Mouse (Mus musculus) E14TG2a.4 (cell line): ENCODE data around the gene Klhl2.

Experiments used
- H3K27me3 ChIP-seq: 2 replicates; pipeline ENCODE4 v1.6.1; 2014; ENCODE audit warnings: low read length, control low read depth; ENCODE audit not compliant: insufficient read depth
- H3K36me3 ChIP-seq: 2 replicates; pipeline ENCODE4 v1.6.1; 2014; ENCODE audit warnings: low read length, control low read depth; ENCODE audit not compliant: insufficient read depth
- H3K4me1 ChIP-seq: replicated peaks from 2 replicates; pipeline ENCODE4 v1.6.1; 2014; ENCODE audit warnings: low read depth, low read length, control low read depth
- H3K4me3 ChIP-seq: replicated peaks from 2 replicates; pipeline ENCODE4 v1.5.1; 2014; ENCODE audit warnings: mild to moderate bottlenecking, low read length
- H3K9me3 ChIP-seq: 2 replicates; pipeline ENCODE4 v1.6.1; 2014; ENCODE audit warnings: low read length, control low read depth
- CTCF ChIP-seq: conservative IDR thresholded peaks from 2 replicates; pipeline ENCODE4 v1.5.1; 2014; ENCODE audit warnings: low read length
- NANOG ChIP-seq: IDR thresholded peaks from 2 replicates; pipeline ENCODE4 v1.6.1; 2014; ENCODE audit warnings: borderline replicate concordance, low read length, mixed read lengths
- POU5F1 ChIP-seq: IDR thresholded peaks from 2 replicates; pipeline ENCODE4 v1.6.1; 2014; ENCODE audit warnings: low read length, borderline replicate concordance

Gene Klhl2

DNA sequence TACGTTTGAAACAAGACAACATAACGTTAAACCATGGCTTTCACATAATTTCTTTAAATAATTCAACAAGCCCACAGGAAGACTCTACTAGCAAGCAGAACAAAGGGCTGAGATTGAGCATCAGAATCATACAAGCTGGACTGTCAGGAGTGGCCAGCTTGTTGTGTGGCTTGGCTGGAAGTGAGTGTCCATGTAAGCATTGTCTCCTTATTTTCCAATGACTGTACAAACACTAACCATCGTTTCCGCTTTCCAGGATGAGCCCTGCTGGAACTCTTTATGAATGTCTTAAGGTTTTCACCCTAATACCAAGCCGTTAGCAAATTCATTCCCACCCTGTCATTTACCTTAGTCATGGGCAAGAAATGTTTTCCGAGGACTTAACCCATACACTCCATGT is 159.0 kb downstream of the Klhl2 start:
- Histone ChIP-seq H3K9me3 (no peaks in the 10 kb centered on the region), H3K36me3 (no peaks in the 10 kb centered on the region), H3K4me3 (no peak overlapping the region), H3K27me3 (peaks cover 43% of the 10 kb centered on the region), H3K4me1 (peaks cover 8% of the 10 kb centered on the region)
- TF ChIP-seq NANOG (no peak), POU5F1 (no peak), CTCF (no peak)

DNA sequence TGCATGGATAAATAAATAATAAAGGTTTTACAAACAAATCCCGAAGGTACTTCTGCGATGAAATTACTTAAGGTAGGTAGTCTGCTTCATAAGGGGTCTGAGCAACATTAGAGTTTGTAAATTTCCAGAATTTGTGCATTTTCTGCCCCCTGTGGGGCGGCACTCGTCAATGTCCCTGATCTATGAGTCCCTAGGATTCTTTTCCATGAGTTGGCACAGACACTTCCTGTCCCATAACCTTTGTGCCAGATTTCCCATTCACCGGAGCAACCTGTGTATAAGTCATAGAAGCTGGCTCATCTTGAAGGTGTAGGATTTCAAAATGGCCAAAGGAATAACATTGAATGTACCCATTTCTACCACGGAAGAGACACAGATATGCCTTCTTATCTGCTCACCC is 159.5 kb downstream of the Klhl2 start:
- TF ChIP-seq POU5F1 (no peak), CTCF (no peak), NANOG (no peak)
- Histone ChIP-seq H3K36me3 (no peaks in the 10 kb centered on the region), H3K4me1 (peaks cover 8% of the 10 kb centered on the region), H3K27me3 (peaks cover 43% of the 10 kb centered on the region), H3K9me3 (no peaks in the 10 kb centered on the region), H3K4me3 (no peak overlapping the region)
